Mouse (Mus musculus) neural tube, embryonic 11.5 days (tissue): Measurements from ENCODE around the gene Plekhg2. TPM values are rescaled to one million over a fixed set of nuclear protein-coding genes. Genes with fewer than 3 reads are reported as not detected.

Experiments used
- ATAC-seq: fragments of 200-750 bp; cut with Nextera tagmentation; 2 replicates; pipeline ENCODE4 v1.8.0; 2017; ENCODE audit warnings: moderate number of reproducible peaks, mild to moderate bottlenecking, moderate TSS enrichment, moderate library complexity; ENCODE audit not compliant: insufficient read depth, low FRiP score, low TSS enrichment
- DNase-seq: peaks from one replicate; pipeline ENCODE4 v3.0.0-alpha.2; 2015; ENCODE audit warnings: low spot score
- H3K27ac ChIP-seq: fragments of 300-500 bp; sonication (generic); 2 replicates; pipeline ENCODE4 v1.5.1; 2014; ENCODE audit warnings: low read depth, mild to moderate bottlenecking, low read length
- H3K27me3 ChIP-seq: fragments of 300-500 bp; sonication (generic); 2 replicates; pipeline ENCODE4 v1.6.1; 2014; ENCODE audit warnings: mild to moderate bottlenecking, low read length, mixed read lengths; ENCODE audit not compliant: control insufficient read depth, insufficient read depth
- H3K36me3 ChIP-seq: fragments of 300-500 bp; sonication (generic); 2 replicates; pipeline ENCODE4 v1.6.1; 2014; ENCODE audit warnings: mild to moderate bottlenecking, low read length, moderate library complexity, mixed read lengths; ENCODE audit not compliant: control insufficient read depth, insufficient read depth
- H3K4me1 ChIP-seq: fragments of 300-500 bp; sonication (generic); 2 replicates; pipeline ENCODE4 v1.6.1; 2014; ENCODE audit warnings: low read length, mixed read lengths; ENCODE audit not compliant: control insufficient read depth, insufficient read depth
- H3K4me2 ChIP-seq: fragments of 300-500 bp; sonication (generic); 2 replicates; pipeline ENCODE4 v1.6.1; 2014; ENCODE audit warnings: low read depth, mild to moderate bottlenecking, moderate library complexity
- H3K4me3 ChIP-seq: fragments of 300-500 bp; sonication (generic); 2 replicates; pipeline ENCODE4 v1.5.1; 2014; ENCODE audit warnings: low read depth, low read length
- H3K9ac ChIP-seq: fragments of 300-500 bp; sonication (generic); 2 replicates; pipeline ENCODE4 v1.6.1; 2014; ENCODE audit warnings: mild to moderate bottlenecking, low read length
- H3K9me3 ChIP-seq: fragments of 300-500 bp; sonication (generic); 2 replicates; pipeline ENCODE4 v1.6.1; 2016; ENCODE audit warnings: low read length; ENCODE audit not compliant: control insufficient read depth
- WGBS: fragments of 180-500 bp; shearing (Covaris S2); extraction: QIAGEN DNeasy Blood & Tissue Kit; methylation state at CpG from one replicate; pipeline ENCODE4 v1.1.7; 2014; 5-methylcytosine and 5-hydroxymethylcytosine counted together
- polyA plus RNA-seq: library from polyadenylated mRNA; unstranded; fragments of >200 nt; fragmentation: Nextera tagmentation; extraction: Ambion mirVana; gene quantifications from 2 replicates; pipeline ENCODE4 v1.2.1, GENCODE M21; 2014

The Plekhg2 gene
- polyA plus RNA-seq, 1 experiment from 2014 or later, result 50.5 TPM

DNA sequence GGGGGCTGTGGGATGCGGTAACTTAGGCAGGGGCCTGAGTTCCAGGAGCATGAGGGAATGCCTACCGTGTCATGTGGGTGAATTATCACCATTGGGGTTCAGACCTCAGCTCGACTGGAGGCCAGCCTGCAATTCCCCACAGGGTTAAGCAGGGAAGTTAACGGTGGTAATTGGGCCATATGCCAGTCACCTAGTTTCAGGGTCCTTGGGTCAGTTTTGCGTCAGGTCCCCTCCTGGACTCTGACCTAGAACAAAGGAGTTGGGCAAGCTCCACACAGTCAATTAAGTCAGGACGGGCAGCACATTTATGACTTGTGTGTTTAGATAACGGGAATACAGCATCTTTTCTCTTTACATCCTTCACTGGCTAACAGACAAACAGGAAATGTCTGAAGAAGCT, 31.0 kb downstream of the Plekhg2 start:
- no peak overlapping the region for H3K4me2 ChIP-seq
- no peaks in the 10 kb centered on the region for H3K27me3 ChIP-seq
- H3K4me1 ChIP-seq, result 0 out of 2 replicates have a peak, but pooled peaks cover 6% of the 10 kb centered on the region
- ATAC-seq, result no peak
- 21% methylated on average over 7 of the region's 7 CpGs for WGBS
- H3K9me3 ChIP-seq, result no peaks in the 10 kb centered on the region
- DNase-seq, result no peak
- H3K36me3 ChIP-seq, result no peaks in the 10 kb centered on the region
- H3K9ac ChIP-seq, result no peak overlapping the region
- no peak overlapping the region for H3K4me3 ChIP-seq
- no peak overlapping the region for H3K27ac ChIP-seq

DNA sequence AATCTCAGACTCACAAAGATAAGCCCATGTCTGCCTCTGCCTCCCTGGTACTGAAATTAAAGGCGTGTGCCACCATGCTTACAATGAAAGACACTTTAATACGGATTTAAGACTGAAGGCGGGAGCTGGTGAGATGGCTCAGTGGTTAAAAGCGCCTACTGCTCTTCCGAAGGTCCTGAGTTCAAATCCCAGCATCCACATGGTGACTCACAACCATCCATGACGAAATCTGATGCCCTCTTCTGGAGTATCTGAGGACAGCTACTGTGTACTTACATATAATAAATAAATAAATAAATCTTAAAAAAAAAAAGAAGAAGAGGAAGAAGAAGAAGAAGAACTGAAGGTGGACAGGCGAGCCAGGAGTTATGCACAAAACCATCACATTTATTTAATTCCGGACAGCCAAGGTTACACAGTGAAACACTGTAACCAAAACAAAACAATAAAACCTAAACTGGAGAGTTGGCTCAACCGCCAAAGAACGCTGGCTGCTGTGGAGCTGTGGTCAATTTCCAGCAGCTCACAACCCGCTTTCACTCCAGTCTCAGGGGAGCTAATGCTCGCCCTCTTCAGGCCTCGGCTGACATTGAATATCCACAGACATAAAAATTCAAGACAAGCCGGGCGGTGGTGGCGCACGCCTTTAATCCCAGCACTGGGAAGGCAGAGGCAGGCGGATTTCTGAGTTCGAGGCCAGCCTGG, 33.0 kb downstream of the Plekhg2 start:
- Histone ChIP-seq H3K9ac (peak overlapping the region; percentile 95), H3K4me1 (0 out of 2 replicates have a peak, but pooled peaks cover 6% of the 10 kb centered on the region), H3K9me3 (no peaks in the 10 kb centered on the region), H3K4me3 (peak overlapping the region; percentile 97), H3K4me2 (peak overlapping the region; percentile 62), H3K27me3 (no peaks in the 10 kb centered on the region), H3K27ac (peak overlapping the region; percentile 76; the same call in 1 of the 2 replicates), H3K36me3 (no peaks in the 10 kb centered on the region)
- 82% methylated on average over 19 of the region's 19 CpGs for WGBS
- DNase-seq, result peak; percentile 49
- 0 out of 2 replicates have a peak, but pooled peaks have one; percentile 1 for ATAC-seq

DNA sequence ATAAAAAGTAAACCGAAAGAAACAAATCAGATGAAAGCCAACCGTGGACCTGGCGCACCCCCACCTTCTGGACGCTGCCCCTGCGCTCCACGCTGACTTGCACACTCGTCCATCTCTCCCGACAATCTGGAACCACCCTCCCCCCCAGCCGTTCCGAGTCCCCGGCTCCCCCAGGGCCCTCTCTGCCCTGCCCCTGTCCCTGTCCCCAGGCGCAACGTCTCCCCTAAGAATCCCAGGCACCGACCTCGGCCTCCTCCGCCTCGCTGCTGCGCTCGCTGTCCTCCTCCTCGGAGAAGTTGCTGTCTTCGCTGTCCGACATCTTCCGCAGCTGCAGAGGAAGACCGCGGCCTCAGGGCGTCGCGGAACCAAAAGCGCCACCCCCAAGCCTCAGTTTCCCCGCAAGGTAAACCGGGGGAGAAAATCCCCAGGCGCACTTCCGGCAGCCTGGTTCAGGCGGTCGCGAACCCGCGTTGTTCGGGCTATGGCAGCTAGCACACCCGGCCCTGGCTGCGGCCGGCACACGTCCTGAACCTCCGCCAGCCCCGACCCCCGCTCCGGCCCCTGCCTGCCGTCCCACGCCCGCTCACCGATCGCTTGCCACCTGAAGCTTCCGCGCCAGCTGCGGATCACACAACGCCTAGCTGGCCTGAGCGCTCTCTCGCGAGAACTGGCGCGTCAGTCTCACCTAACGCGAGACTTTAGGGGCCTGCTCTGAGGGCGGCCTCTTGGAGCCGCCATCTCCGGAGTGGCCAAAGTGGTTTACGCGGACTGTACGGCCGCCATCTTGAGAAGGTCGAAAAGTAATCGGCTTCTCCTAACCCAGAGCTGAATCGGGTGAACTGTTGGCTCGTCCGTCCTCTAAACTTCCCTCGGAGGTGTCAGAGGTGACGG, 34.0 kb downstream of the Plekhg2 start, which contains the start of gene Supt5:
Supt5 (minus strand) TSS at position 639 of the 891 bp plus-strand sequence.
- H3K27ac ChIP-seq, result peak within 1 kb of the TSS; percentile 76; the same call in 1 of the 2 replicates
- ATAC-seq, result peak; percentile 97
- peak within 1 kb of the TSS; percentile 62 for H3K4me2 ChIP-seq
- H3K36me3 ChIP-seq, result no peaks in the 10 kb centered on the region
- DNase-seq, result peak; percentile 98
- peak within 1 kb of the TSS; percentile 97 for H3K4me3 ChIP-seq
- H3K9ac ChIP-seq, result peak within 1 kb of the TSS; percentile 95
- no peaks in the 10 kb centered on the region for H3K9me3 ChIP-seq
- H3K27me3 ChIP-seq, result no peaks in the 10 kb centered on the region
- WGBS, result under 1% methylated on average over 77 of the region's 77 CpGs
- H3K4me1 ChIP-seq, result 0 out of 2 replicates have a peak, but pooled peaks cover 6% of the 10 kb centered on the region

DNA sequence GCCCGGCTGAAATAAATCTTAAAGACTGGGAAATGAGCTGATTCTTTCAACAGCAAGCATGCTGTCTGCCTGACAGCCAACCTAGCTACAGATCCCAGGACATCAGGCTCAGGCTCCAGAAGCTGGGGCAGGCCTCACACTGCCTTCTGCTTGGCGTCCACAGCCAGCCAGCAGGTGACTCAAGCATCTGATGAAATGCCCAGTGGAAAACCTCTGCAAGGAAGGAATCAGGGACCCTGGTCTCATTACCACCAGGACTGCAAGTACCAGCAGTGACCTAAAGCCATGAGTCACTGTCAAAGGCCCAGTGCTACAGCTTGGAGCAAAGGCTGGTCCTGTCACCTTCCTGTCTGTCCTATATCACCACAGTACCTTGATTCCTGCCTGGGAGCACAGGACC, 36.9 kb downstream of the Plekhg2 start:
- H3K4me2 ChIP-seq, result no peak overlapping the region
- no peak overlapping the region for H3K27ac ChIP-seq
- peaks cover 1% of the 10 kb centered on the region; the same call in 1 of the 2 replicates for H3K36me3 ChIP-seq
- no peak overlapping the region for H3K4me3 ChIP-seq
- 0 out of 2 replicates have a peak, but pooled peaks cover 6% of the 10 kb centered on the region for H3K4me1 ChIP-seq
- H3K9ac ChIP-seq, result no peak overlapping the region
- ATAC-seq (no peak), DNase-seq (no peak)
- H3K27me3 ChIP-seq, result no peaks in the 10 kb centered on the region
- WGBS, result 100% methylated on average over 2 of the region's 2 CpGs
- H3K9me3 ChIP-seq, result no peaks in the 10 kb centered on the region

DNA sequence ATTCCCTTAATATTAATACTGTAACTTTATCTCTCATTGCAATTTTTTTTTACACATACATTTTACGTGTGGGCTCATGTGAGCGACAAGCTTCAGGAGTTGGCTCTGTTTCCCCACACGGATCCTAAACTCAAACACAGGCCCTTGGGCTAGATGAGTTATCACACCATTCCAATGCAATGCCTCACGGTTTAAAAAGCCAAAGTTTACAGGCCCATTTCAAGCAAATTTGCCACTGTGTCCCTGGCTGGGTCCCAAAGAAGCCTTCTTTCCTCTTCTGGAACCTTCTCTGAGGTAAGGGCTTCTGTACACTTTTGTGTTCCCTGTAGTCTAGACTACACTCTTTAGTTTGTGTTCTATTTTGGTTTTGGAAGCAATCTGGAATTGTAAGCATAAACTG, 37.9 kb downstream of the Plekhg2 start:
- H3K9me3 ChIP-seq, result no peaks in the 10 kb centered on the region
- no peak overlapping the region for H3K27ac ChIP-seq
- H3K27me3 ChIP-seq, result no peaks in the 10 kb centered on the region
- DNase-seq, result no peak
- H3K4me2 ChIP-seq, result no peak overlapping the region
- WGBS, result 94% methylated on average over 4 of the region's 4 CpGs
- no peak overlapping the region for H3K4me3 ChIP-seq
- H3K36me3 ChIP-seq, result peaks cover 4% of the 10 kb centered on the region; the same call in 1 of the 2 replicates
- H3K9ac ChIP-seq, result no peak overlapping the region
- 0 out of 2 replicates have a peak, but pooled peaks cover 6% of the 10 kb centered on the region for H3K4me1 ChIP-seq
- no peak for ATAC-seq

DNA sequence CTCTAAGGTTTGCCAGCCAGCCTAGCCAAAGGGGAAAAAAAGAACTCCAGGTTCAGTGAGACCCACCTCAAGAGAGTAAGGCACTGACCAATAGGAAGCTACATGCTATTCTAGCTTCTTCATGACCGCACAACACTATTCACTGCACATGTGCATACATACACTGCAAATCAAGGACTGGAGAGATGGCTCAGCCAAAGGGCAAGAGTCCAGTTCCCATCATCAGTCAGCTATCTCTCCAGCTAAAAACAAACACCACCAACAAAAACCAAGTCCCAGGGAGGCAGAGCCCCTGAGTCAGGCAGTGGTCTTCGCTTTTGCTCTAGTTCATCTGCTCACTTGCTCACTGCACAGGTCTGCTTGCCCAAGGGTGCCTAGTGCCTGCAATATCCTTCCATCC, 44.1 kb downstream of the Plekhg2 start:
- H3K27ac ChIP-seq, result no peak overlapping the region
- WGBS, result 92% methylated on average over 2 of the region's 2 CpGs
- no peaks in the 10 kb centered on the region for H3K9me3 ChIP-seq
- H3K9ac ChIP-seq, result no peak overlapping the region
- no peak overlapping the region for H3K4me3 ChIP-seq
- no peaks in the 10 kb centered on the region for H3K27me3 ChIP-seq
- ATAC-seq, result no peak
- no peak for DNase-seq
- H3K4me1 ChIP-seq, result no peaks in the 10 kb centered on the region
- H3K4me2 ChIP-seq, result no peak overlapping the region
- H3K36me3 ChIP-seq, result peaks cover 25% of the 10 kb centered on the region

DNA sequence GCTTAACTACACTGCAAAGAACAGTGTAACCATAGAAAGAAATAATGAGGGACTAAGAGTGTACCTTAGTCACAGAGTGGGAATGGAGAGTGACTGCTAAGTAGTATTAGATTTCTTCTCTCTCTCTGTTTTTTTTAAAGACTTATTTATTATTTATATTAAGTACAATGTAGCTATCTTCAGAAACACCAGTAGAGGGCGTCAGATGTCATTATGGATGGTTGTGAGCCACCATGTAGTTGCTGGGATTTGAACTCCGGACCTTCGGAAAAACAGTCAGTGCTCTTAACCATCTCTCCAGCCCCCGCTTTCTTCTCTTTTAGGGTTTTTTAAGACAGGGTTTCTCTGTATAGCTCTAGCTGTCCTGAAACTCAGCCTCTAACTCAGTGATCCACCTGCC, 45.9 kb downstream of the Plekhg2 start:
- DNase-seq (no peak), ATAC-seq (no peak)
- Histone ChIP-seq H3K4me1 (no peaks in the 10 kb centered on the region), H3K36me3 (peaks cover 42% of the 10 kb centered on the region), H3K9ac (no peak overlapping the region), H3K4me2 (no peak overlapping the region), H3K27ac (no peak overlapping the region), H3K4me3 (no peak overlapping the region), H3K27me3 (no peaks in the 10 kb centered on the region), H3K9me3 (no peaks in the 10 kb centered on the region)
- WGBS, result 84% methylated on average over 4 of the region's 4 CpGs

DNA sequence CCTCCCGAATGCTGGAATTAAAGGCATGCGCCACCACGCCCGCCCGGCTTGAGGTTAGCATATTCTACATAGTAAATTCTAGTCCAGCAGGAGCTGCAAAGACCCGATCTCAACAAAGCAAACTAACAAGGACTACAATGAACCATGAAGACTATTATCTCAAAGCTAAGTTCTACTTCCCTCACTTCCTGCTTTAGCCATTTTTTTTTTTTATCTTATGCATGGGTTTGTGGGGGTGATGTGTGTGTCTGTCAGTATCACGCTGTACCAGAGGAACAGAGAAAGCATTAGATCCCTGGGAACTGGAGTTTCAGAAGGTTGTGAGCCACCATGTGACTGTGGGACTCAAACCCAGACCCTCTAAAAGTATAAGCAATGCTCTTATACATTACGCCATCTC, 47.1 kb downstream of the Plekhg2 start:
- Histone ChIP-seq H3K36me3 (peaks cover 41% of the 10 kb centered on the region), H3K4me1 (no peaks in the 10 kb centered on the region), H3K4me3 (no peak overlapping the region), H3K9ac (no peak overlapping the region), H3K9me3 (no peaks in the 10 kb centered on the region), H3K4me2 (no peak overlapping the region), H3K27ac (no peak overlapping the region), H3K27me3 (no peaks in the 10 kb centered on the region)
- 98% methylated on average over 8 of the region's 8 CpGs for WGBS
- DNase-seq (no peak), ATAC-seq (no peak)
